Mouse (Mus musculus) gastrocnemius, postnatal 14 days (tissue): ENCODE data around the gene Slc25a51. TPM values are rescaled to one million over a fixed set of nuclear protein-coding genes. Genes with fewer than 3 reads are reported as not detected.

Experiments
- microRNA-seq, 2 experiments: library from miRNA; unstranded; fragments of <30 nt; microRNA quantifications; one replicate each; pipeline ENCODE4 v1.2.0; 2021
- total RNA-seq, 2 experiments: library from RNA; stranded (reverse); gene quantifications; 2 replicates each; pipeline ENCODE4 v1.2.3; 2021

Gene Slc25a51
- total RNA-seq, 2 experiments from 2014 or later, result 63.3 to 65.6 TPM

Small RNA genes within 50 kb of the gene (microRNA-seq; reads per million reads assigned to microRNA genes)
- gene Gm25692, result 0 reads per million in 2 experiments

Other genes starting within 250 kb of the Slc25a51 start
- gene Frmpd1, start 223.9 kb downstream of the Slc25a51 start, total RNA-seq, result 1 to 10 TPM; 1.9 to 2.5 TPM
- 1 to 10 TPM; 3.1 to 4.9 TPM for gene Trmt10b, start 111.6 kb downstream of the Slc25a51 start, total RNA-seq
- gene Dcaf10, start 66.7 kb downstream of the Slc25a51 start, total RNA-seq, result 10 to 100 TPM; 11.9 to 12.2 TPM
- gene Exosc3, start 66.0 kb downstream of the Slc25a51 start, total RNA-seq, result 10 to 100 TPM in 1 of 2 experiments, 1 to 10 TPM in 1; 8.2 to 11.7 TPM
- gene Shb, start 123.7 kb upstream of the Slc25a51 start, total RNA-seq, result 1 to 10 TPM; 6.7 to 7.8 TPM